Mouse (Mus musculus) limb, embryonic 13.5 days (tissue): Measurements from ENCODE around the gene Hipk2. TPM values are rescaled to one million over a fixed set of nuclear protein-coding genes. Genes with fewer than 3 reads are reported as not detected.
A peak's percentile ranks its signal among the peaks of the same experiment; 100 is the strongest.

Source experiments
- ATAC-seq: fragments of 200-750 bp; cut with Nextera tagmentation; 2 replicates; pipeline ENCODE4 v1.8.0; 2017; ENCODE audit warnings: low read depth, moderate number of reproducible peaks, moderate TSS enrichment; ENCODE audit not compliant: low FRiP score
- H3K27ac ChIP-seq: fragments of 300-500 bp; sonication (generic); 2 replicates; pipeline ENCODE4 v1.5.1; 2015; ENCODE audit warnings: inconsistent platforms, mild to moderate bottlenecking, moderate library complexity
- H3K27me3 ChIP-seq: fragments of 300-500 bp; sonication (generic); 2 replicates; pipeline ENCODE4 v1.6.1; 2015; ENCODE audit warnings: mild to moderate bottlenecking, inconsistent platforms
- H3K36me3 ChIP-seq: fragments of 300-500 bp; sonication (generic); 2 replicates; pipeline ENCODE4 v1.6.1; 2015; ENCODE audit warnings: inconsistent platforms, mild to moderate bottlenecking, moderate library complexity
- H3K4me1 ChIP-seq: fragments of 300-500 bp; sonication (generic); 2 replicates; pipeline ENCODE4 v1.6.1; 2015; ENCODE audit warnings: inconsistent platforms
- H3K4me2 ChIP-seq: fragments of 300-500 bp; sonication (generic); replicated peaks from 2 replicates; pipeline ENCODE4 v1.6.1; 2015; ENCODE audit warnings: inconsistent platforms, mild to moderate bottlenecking, moderate library complexity
- H3K4me3 ChIP-seq: fragments of 300-500 bp; sonication (generic); 2 replicates; pipeline ENCODE4 v1.5.1; 2015; ENCODE audit warnings: moderate library complexity, mild to moderate bottlenecking, inconsistent platforms
- H3K9ac ChIP-seq: fragments of 300-500 bp; sonication (generic); 2 replicates; pipeline ENCODE4 v1.6.1; 2015; ENCODE audit warnings: mild to moderate bottlenecking, inconsistent platforms
- H3K9me3 ChIP-seq: fragments of 300-500 bp; sonication (generic); 2 replicates; pipeline ENCODE4 v1.6.1; 2016; ENCODE audit warnings: inconsistent platforms
- WGBS: fragments of 180-500 bp; shearing (Covaris S2); methylation state at CpG from one replicate; pipeline ENCODE4 v1.1.7; 2015; 5-methylcytosine and 5-hydroxymethylcytosine counted together
- polyA plus RNA-seq: library from polyadenylated mRNA; unstranded; fragments of >200 nt; fragmentation: Nextera tagmentation; extraction: Ambion mirVana; gene quantifications from 2 replicates; pipeline ENCODE4 v1.2.1, GENCODE M21; 2015

Gene Hipk2
- polyA plus RNA-seq, 1 experiment from 2014 or later, result 19.8 TPM

DNA sequence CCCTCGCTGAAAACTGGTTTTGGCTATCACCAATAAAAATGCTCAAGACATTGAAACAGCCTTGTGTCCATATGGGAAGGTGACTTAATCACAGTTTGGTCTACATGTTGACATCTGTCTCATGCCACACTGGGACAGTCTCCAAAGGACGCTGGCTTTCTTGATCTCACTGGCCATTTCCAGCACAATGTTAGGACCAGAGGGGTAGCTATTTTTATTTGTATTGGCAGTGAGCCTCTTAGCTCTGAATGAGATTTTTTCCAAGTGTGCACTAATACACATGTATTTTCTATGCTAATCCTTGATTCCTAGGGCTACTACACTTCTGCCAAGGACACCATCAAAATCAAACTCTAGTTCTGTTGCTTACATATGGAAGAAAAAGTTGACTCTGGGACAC lies 120.8 kb downstream of the Hipk2 start:
- H3K9me3 ChIP-seq, result no peaks in the 10 kb centered on the region
- H3K4me2 ChIP-seq, result no peak overlapping the region
- no peak overlapping the region for H3K9ac ChIP-seq
- H3K4me3 ChIP-seq, result no peak overlapping the region
- ATAC-seq, result no peak
- 88% methylated on average over 2 of the region's 2 CpGs for WGBS
- H3K36me3 ChIP-seq, result peaks cover 3% of the 10 kb centered on the region; the same call in 1 of the 2 replicates
- H3K27ac ChIP-seq, result no peak overlapping the region
- peaks cover 18% of the 10 kb centered on the region for H3K4me1 ChIP-seq
- no peaks in the 10 kb centered on the region for H3K27me3 ChIP-seq

DNA sequence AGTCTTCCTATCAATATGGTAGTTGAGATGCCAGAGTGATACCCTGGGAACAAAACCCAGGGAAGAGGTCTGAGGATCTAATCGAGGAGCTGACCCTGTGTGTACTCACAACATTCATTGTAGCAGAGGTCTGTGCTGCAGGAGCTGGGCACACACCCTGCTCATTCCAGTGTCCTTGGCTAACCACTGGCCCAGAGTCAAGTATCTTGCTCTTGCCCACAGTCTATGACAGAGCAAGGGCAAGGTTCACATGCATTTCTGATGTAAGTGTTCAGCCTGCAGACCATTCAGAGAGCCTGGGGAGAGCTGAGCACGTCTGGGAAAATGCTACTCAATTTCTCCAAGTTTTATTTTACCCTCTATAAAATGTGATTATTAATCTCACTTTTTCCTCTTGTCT lies 122.2 kb downstream of the Hipk2 start:
- no peak for ATAC-seq

DNA sequence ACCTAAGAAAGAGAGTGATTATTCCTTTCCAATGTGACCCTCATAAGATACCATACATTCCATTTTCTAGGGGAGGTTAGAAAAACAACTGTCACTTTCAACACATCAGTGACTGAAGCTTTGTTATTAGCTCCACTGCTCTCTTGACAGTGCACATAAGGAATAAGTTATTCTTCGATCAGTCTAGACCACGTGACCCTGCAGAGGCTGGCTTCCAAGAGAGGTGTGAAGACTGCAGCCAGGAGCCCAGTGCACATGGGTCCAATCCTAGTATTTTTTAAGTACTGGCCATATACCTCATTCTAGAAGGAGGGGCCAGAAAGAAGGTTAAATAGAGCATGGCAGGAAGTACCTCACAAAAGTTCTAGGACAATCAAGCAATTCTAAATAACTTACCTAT lies 122.9 kb downstream of the Hipk2 start:
- Histone ChIP-seq H3K4me1 (peaks cover 21% of the 10 kb centered on the region), H3K4me2 (no peak overlapping the region), H3K27ac (no peak overlapping the region), H3K36me3 (peaks cover 3% of the 10 kb centered on the region; the same call in 1 of the 2 replicates), H3K27me3 (no peaks in the 10 kb centered on the region), H3K9ac (no peak overlapping the region), H3K4me3 (no peak overlapping the region), H3K9me3 (no peaks in the 10 kb centered on the region)
- 52% methylated on average over 2 of the region's 2 CpGs for WGBS
- ATAC-seq, result 0 out of 2 replicates have a peak, but pooled peaks have one; percentile 67

More for the DNA sequence above, 122.2 kb downstream of the Hipk2 start:
- Histone ChIP-seq H3K27ac (no peak overlapping the region), H3K27me3 (no peaks in the 10 kb centered on the region), H3K4me1 (peaks cover 14% of the 10 kb centered on the region), H3K4me3 (no peak overlapping the region), H3K36me3 (peaks cover 3% of the 10 kb centered on the region; the same call in 1 of the 2 replicates), H3K9ac (no peak overlapping the region), H3K9me3 (no peaks in the 10 kb centered on the region), H3K4me2 (no peak overlapping the region)
- 83% methylated on average over 2 of the region's 2 CpGs for WGBS

DNA sequence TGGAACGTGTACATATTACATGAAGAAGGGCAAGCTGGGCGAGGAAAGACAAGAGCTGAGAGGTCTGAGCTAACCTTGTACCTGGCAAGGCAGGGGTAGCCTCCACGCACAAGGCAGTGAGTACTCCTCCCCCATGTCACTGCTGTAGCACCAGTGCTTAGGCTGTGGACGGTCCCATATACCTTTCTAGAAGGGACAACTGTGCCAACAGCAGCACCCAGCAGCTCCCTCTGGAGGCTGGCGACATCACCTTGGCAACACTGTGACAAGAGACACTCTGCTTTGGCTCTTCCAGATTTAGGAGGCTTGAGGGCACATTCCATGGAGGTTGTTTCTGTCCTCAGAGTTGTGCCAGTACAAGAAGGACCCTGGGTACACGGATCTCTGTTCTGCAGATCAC lies 123.5 kb downstream of the Hipk2 start:
- no peak for ATAC-seq
- Histone ChIP-seq H3K9me3 (no peaks in the 10 kb centered on the region), H3K4me1 (peaks cover 24% of the 10 kb centered on the region), H3K4me2 (no peak overlapping the region), H3K4me3 (no peak overlapping the region), H3K9ac (no peak overlapping the region), H3K36me3 (peaks cover 3% of the 10 kb centered on the region; the same call in 1 of the 2 replicates), H3K27ac (no peak overlapping the region), H3K27me3 (no peaks in the 10 kb centered on the region)
- 86% methylated on average over 6 of the region's 6 CpGs for WGBS

DNA sequence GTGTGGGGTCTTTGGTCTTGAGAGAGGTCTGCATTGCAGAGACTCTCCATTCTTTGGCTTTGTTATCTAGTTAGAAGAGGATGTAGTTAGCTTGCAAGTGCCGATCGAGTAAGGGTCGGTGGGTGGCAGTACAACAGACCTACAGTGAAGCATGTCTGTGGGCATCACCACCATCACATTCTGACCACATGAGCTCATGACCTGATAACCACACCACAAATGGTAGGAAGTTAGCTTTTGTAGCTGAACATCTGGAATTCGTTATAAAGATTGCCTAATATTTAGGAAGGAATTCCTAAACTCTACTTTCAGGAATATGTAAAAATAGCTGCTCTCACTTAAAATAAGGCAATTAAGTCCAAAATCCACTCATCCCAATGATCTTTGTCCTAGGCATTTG lies 127.9 kb downstream of the Hipk2 start:
- 78% methylated on average over 4 of the region's 4 CpGs for WGBS
- Histone ChIP-seq H3K36me3 (peaks cover 37% of the 10 kb centered on the region), H3K9ac (no peak overlapping the region), H3K4me1 (peaks cover 23% of the 10 kb centered on the region), H3K27ac (no peak overlapping the region), H3K4me3 (no peak overlapping the region), H3K9me3 (no peaks in the 10 kb centered on the region), H3K27me3 (no peaks in the 10 kb centered on the region), H3K4me2 (no peak overlapping the region)
- ATAC-seq, result no peak

DNA sequence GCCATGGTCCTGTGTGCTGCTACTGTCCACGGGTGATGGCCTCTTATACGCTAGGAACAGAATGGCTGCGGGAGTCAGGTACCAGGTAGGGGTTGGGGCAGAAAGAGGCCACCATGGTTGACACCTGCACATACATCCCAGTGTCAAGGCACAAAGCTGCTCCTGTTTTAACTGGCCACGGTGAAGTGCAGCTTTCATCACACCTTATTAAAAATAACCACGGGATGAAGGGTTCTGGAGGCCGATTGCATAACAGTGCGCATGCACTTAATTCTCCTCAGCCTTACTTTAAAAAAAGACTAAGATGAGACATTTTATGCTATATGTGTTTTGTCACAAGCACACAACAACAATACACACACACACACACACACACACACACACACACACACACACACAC lies 132.6 kb downstream of the Hipk2 start:
- H3K9ac ChIP-seq, result no peak overlapping the region
- peaks cover 77% of the 10 kb centered on the region for H3K36me3 ChIP-seq
- H3K27me3 ChIP-seq, result no peaks in the 10 kb centered on the region
- H3K4me2 ChIP-seq, result no peak overlapping the region
- peaks cover 11% of the 10 kb centered on the region; the same call in 1 of the 2 replicates for H3K4me1 ChIP-seq
- H3K4me3 ChIP-seq, result no peak overlapping the region
- no peaks in the 10 kb centered on the region for H3K9me3 ChIP-seq
- WGBS, result 93% methylated on average over 7 of the region's 7 CpGs
- H3K27ac ChIP-seq, result no peak overlapping the region
- ATAC-seq, result no peak

DNA sequence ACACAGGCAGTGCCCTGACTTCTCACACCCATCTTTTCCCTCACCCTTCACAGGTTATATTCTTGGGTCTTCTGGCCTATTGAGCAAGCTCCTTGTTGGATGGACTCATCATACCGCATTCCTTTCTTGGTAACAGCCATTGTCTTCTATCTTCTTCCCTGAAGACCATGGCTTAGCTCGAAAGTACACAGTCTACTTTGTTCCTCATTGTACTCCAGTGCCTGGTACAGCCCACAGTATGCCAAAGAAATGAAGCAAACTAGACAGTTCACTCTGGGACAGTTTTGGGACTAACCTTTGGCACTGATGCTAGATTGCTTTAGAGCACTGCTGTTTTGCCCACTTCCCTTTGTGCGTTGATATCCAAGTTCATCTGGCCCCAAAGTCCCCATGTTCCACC lies 133.5 kb downstream of the Hipk2 start:
- 91% methylated on average over 3 of the region's 3 CpGs for WGBS
- H3K36me3 ChIP-seq, result peaks cover 85% of the 10 kb centered on the region

DNA sequence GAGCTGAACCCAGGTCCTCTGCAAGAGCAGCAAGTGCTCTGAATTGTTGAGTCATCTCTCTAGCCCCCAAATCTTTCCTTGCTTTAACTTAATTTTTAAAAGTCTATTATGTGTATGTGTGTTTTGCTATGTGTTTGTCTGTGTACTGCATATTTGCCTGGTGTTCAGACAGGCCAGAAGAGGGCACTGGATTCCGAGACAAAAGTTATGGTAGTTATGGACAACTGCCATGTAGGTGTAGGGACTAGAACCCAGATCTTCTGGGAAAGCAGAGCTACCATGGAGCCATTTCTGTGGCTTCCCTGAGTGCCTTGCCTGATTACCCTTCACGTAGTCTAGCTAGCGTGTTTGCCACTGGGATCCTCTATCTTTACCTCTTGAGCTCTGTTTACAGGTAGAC lies 134.9 kb downstream of the Hipk2 start:
- no peak overlapping the region for H3K27ac ChIP-seq
- H3K4me1 ChIP-seq, result no peaks in the 10 kb centered on the region
- no peak for ATAC-seq
- H3K9ac ChIP-seq, result no peak overlapping the region
- H3K4me3 ChIP-seq, result no peak overlapping the region
- H3K4me2 ChIP-seq, result no peak overlapping the region
- WGBS, result 92% methylated on average over 3 of the region's 3 CpGs
- no peaks in the 10 kb centered on the region for H3K27me3 ChIP-seq
- peaks cover 88% of the 10 kb centered on the region for H3K36me3 ChIP-seq
- no peaks in the 10 kb centered on the region for H3K9me3 ChIP-seq

More for the DNA sequence above, 133.5 kb downstream of the Hipk2 start:
- no peak overlapping the region for H3K4me2 ChIP-seq
- H3K27ac ChIP-seq, result no peak overlapping the region
- no peaks in the 10 kb centered on the region for H3K9me3 ChIP-seq
- peaks cover 4% of the 10 kb centered on the region; the same call in 1 of the 2 replicates for H3K4me1 ChIP-seq
- H3K27me3 ChIP-seq, result no peaks in the 10 kb centered on the region
- H3K4me3 ChIP-seq, result no peak overlapping the region
- ATAC-seq, result no peak
- H3K9ac ChIP-seq, result no peak overlapping the region

DNA sequence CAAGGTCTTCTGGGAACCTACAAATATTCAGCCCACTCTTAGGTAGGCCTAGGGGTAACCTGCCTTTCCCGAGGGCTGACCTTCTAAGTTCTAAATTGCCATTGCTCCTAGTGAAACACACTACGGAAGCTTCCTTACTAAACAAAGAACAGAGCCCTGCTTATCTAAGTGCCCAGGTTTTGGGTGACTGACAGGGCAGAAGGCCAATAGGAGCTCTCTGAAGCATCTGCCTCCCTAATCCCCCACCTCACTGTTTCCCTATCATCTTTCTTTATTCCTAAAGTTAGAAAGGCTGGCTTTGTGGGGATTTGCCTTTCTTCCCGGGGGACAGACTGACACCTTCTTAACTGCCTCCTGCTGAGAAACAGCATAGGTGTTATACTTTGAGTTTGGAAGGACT lies 136.7 kb downstream of the Hipk2 start:
- no peaks in the 10 kb centered on the region for H3K4me1 ChIP-seq
- WGBS, result 72% methylated on average over 3 of the region's 3 CpGs
- ATAC-seq, result no peak
- no peaks in the 10 kb centered on the region for H3K27me3 ChIP-seq
- peaks cover 88% of the 10 kb centered on the region for H3K36me3 ChIP-seq
- H3K27ac ChIP-seq, result no peak overlapping the region
- H3K9ac ChIP-seq, result no peak overlapping the region
- no peaks in the 10 kb centered on the region for H3K9me3 ChIP-seq
- no peak overlapping the region for H3K4me2 ChIP-seq
- no peak overlapping the region for H3K4me3 ChIP-seq

DNA sequence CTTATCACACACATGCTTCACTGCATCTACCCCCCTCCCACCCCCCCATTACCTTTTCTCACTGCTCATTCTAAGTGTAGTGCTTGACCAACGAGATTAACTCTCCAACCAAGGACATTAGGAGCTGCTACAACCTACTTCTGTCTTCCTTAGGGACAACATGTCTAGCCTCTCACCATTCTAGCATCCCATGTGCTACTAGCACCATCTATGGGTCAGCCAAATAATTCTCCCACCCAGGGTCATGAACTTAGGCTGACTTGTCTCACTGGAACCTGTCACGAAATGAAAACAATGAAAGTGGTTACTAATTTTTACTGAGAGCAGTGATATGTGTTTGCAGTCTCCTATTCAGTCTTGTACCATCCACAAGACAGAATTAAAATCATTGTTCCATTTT lies 138.2 kb downstream of the Hipk2 start:
- H3K4me3 ChIP-seq, result no peak overlapping the region
- no peak overlapping the region for H3K9ac ChIP-seq
- no peaks in the 10 kb centered on the region for H3K9me3 ChIP-seq
- 80% methylated on average over 2 of the region's 2 CpGs for WGBS
- no peak overlapping the region for H3K27ac ChIP-seq
- H3K36me3 ChIP-seq, result peaks cover 86% of the 10 kb centered on the region
- ATAC-seq, result no peak
- H3K27me3 ChIP-seq, result no peaks in the 10 kb centered on the region
- H3K4me2 ChIP-seq, result no peak overlapping the region
- H3K4me1 ChIP-seq, result no peaks in the 10 kb centered on the region

DNA sequence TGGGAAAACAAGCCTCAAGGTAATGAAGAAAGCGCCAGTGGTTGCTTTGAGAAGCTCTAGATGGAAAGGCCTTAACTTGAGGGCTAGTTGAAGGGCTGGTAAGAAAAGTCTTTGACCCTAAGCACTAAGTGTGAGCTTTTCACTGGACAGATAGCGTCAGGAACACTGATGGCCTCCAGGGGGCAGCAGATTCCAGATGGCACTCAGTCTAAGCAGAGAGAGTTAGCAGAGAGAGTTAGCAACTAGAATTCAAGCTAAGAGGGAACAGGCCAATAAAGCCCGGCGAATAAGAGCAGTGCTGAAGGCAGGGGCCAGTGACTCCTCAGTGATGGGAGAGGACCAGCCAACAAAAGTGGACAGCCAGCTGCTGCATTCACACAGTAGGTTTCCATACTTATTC lies 139.7 kb downstream of the Hipk2 start:
- Histone ChIP-seq H3K4me3 (no peak overlapping the region), H3K4me1 (no peaks in the 10 kb centered on the region), H3K36me3 (peaks cover 81% of the 10 kb centered on the region), H3K27ac (no peak overlapping the region), H3K9ac (no peak overlapping the region), H3K27me3 (no peaks in the 10 kb centered on the region), H3K9me3 (no peaks in the 10 kb centered on the region), H3K4me2 (no peak overlapping the region)
- ATAC-seq, result peak; percentile 71; the same call in 1 of the 2 replicates
- 20% methylated on average over 4 of the region's 4 CpGs for WGBS

DNA sequence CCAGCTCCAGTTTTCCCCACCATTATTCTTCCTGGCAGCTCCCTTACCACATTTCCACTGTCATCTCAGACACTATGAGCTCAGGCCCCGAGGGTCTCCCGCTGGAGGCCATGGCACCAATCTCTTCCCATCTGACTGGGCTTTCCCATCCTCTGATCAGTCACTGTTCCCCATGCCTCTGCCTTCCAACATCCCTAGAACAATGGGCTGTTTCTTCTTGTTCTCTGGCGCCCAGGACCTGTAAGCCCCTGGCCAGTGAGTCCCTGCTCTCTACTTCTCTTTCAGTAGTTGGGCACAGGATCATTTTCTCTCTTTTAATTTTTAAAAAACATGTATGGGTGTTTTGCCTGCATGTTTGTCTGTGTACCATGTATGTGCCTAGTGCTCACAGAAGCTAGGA lies 143.3 kb downstream of the Hipk2 start:
- 90% methylated on average over 3 of the region's 3 CpGs for WGBS
- Histone ChIP-seq H3K27me3 (no peaks in the 10 kb centered on the region), H3K4me1 (no peaks in the 10 kb centered on the region), H3K4me3 (no peak overlapping the region), H3K36me3 (peaks cover 80% of the 10 kb centered on the region), H3K4me2 (no peak overlapping the region), H3K9me3 (no peaks in the 10 kb centered on the region), H3K27ac (no peak overlapping the region), H3K9ac (no peak overlapping the region)
- no peak for ATAC-seq
